Mouse (Mus musculus): ENCODE results near the gene Ppwd1.
"Not testable (repeated sequence)": the region's sequence is repeated elsewhere in the genome, so short reads cannot be mapped to it uniquely, and the experiment has no call there.

DNA sequence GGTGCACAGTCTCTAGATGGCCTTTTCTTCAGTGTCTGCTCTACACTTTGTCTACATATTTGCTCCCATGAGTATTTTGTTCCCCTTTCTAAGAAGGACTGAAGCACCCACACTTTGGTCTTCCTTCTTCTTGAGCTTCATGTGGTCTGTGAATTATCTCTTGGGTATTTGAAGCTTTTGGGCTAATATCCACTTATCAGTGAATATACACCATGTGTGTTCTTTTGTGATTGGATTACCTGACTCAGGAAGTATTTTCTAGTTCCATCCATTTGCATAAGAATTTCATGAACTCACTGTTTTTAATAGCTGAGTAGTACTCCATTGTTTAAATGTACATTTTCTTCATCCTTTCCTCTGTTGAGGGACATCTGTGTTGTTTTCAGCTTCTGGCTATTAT lies 32.8 kb downstream of the Ppwd1 start:
- not testable (repeated sequence) for TF ChIP-seq JUND (conservative IDR thresholded peaks at IDR 0.05; ENCODE audit: low read depth, low read length); GABPA (IDR thresholded peaks at IDR 0.05; ENCODE audit: insufficient replicate concordance, low read depth, low read length); BHLHE40 (IDR thresholded peaks at IDR 0.05; ENCODE audit: low read depth, low read length); POLR2A (IDR thresholded peaks at IDR 0.05; ENCODE audit: low read depth, low read length); ELF1 (IDR thresholded peaks at IDR 0.05; ENCODE audit: low read depth, low read length); CTCF (conservative IDR thresholded peaks at IDR 0.05 in 1 of 2, IDR thresholded peaks at IDR 0.05 in 1 of 2; ENCODE audit: low read depth in 2 of 2, low read length in 2 of 2); ZKSCAN1 (IDR thresholded peaks at IDR 0.05; ENCODE audit: borderline replicate concordance, low read depth, low read length)

Measured in CH12.LX (cell line).